Mouse (Mus musculus): Measurements from ENCODE around the gene Fra10ac1. TPM values are rescaled to one million over a fixed set of nuclear protein-coding genes. Genes with fewer than 3 reads are reported as not detected.

The Fra10ac1 gene
- polyA plus RNA-seq, 1 experiment, result 15.3 TPM

- H3K27ac ChIP-seq (ENCODE audit: insufficient read depth, low read depth, low read length), result no peak overlapping the region
- no peak for TF ChIP-seq POLR2A (IDR thresholded peaks at IDR 0.05; ENCODE audit: borderline replicate concordance, low read depth, low read length)
- TF ChIP-seq CTCF (IDR thresholded peaks at IDR 0.05; ENCODE audit: low read depth, low read length), result no peak
- no peak overlapping the region for H3K4me3 ChIP-seq (ENCODE audit: insufficient read depth, low read length)
- no peaks in the 10 kb centered on the region for H3K4me1 ChIP-seq (ENCODE audit: control insufficient read depth, insufficient read depth, low read length)
These were observed 34.7 kb upstream of the Fra10ac1 start for GRCm38 (mm10) chr19:38258651-38259065.

GRCm38 (mm10) chr19:38253796-38254195 is 29.8 kb upstream of the Fra10ac1 start:
- Histone ChIP-seq H3K4me3 (ENCODE audit: insufficient read depth, low read length) (no peak overlapping the region), H3K27ac (ENCODE audit: insufficient read depth, low read depth, low read length) (no peak overlapping the region)
- TF ChIP-seq POLR2A (IDR thresholded peaks at IDR 0.05; ENCODE audit: borderline replicate concordance, low read depth, low read length) (no peak), CTCF (IDR thresholded peaks at IDR 0.05; ENCODE audit: low read depth, low read length) (no peak)

GRCm38 (mm10) chr19:38249627-38250026 is 25.7 kb upstream of the Fra10ac1 start:
- TF ChIP-seq POLR2A (IDR thresholded peaks at IDR 0.05; ENCODE audit: borderline replicate concordance, low read depth, low read length) (no peak), CTCF (IDR thresholded peaks at IDR 0.05; ENCODE audit: low read depth, low read length) (no peak)
- Histone ChIP-seq H3K4me1 (ENCODE audit: control insufficient read depth, insufficient read depth, low read length) (peaks cover 12% of the 10 kb centered on the region), H3K4me3 (ENCODE audit: insufficient read depth, low read length) (no peak overlapping the region), H3K27ac (ENCODE audit: insufficient read depth, low read depth, low read length) (no peak overlapping the region)

More at GRCm38 (mm10) chr19:38253796-38254195, 29.8 kb upstream of the Fra10ac1 start:
- H3K4me1 ChIP-seq (ENCODE audit: control insufficient read depth, insufficient read depth, low read length), result no peaks in the 10 kb centered on the region

GRCm38 (mm10) chr19:38246177-38246622 is 22.2 kb upstream of the Fra10ac1 start:
- no peak overlapping the region for H3K4me3 ChIP-seq (ENCODE audit: insufficient read depth, low read length)
- TF ChIP-seq CTCF (IDR thresholded peaks at IDR 0.05; ENCODE audit: low read depth, low read length) (no peak), POLR2A (IDR thresholded peaks at IDR 0.05; ENCODE audit: borderline replicate concordance, low read depth, low read length) (no peak)
- H3K4me1 ChIP-seq (ENCODE audit: control insufficient read depth, insufficient read depth, low read length), result peaks cover 12% of the 10 kb centered on the region
- no peak overlapping the region for H3K27ac ChIP-seq (ENCODE audit: insufficient read depth, low read depth, low read length)

GRCm38 (mm10) chr19:38245361-38246176 is 21.6 kb upstream of the Fra10ac1 start:
- peaks cover 12% of the 10 kb centered on the region for H3K4me1 ChIP-seq (ENCODE audit: control insufficient read depth, insufficient read depth, low read length)
- TF ChIP-seq POLR2A (IDR thresholded peaks at IDR 0.05; ENCODE audit: borderline replicate concordance, low read depth, low read length) (no peak), CTCF (IDR thresholded peaks at IDR 0.05; ENCODE audit: low read depth, low read length) (no peak)
- H3K4me3 ChIP-seq (ENCODE audit: insufficient read depth, low read length), result no peak overlapping the region
- no peak overlapping the region for H3K27ac ChIP-seq (ENCODE audit: insufficient read depth, low read depth, low read length)

- TF ChIP-seq POLR2A (IDR thresholded peaks at IDR 0.05; ENCODE audit: borderline replicate concordance, low read depth, low read length) (no peak), CTCF (IDR thresholded peaks at IDR 0.05; ENCODE audit: low read depth, low read length) (no peak)
- Histone ChIP-seq H3K27ac (ENCODE audit: insufficient read depth, low read depth, low read length) (no peak overlapping the region), H3K4me1 (ENCODE audit: control insufficient read depth, insufficient read depth, low read length) (peaks cover 12% of the 10 kb centered on the region), H3K4me3 (ENCODE audit: insufficient read depth, low read length) (no peak overlapping the region)
These were observed 20.8 kb upstream of the Fra10ac1 start for GRCm38 (mm10) chr19:38244748-38245147.

GRCm38 (mm10) chr19:38242314-38242852 is 18.4 kb upstream of the Fra10ac1 start:
- Histone ChIP-seq H3K4me3 (ENCODE audit: insufficient read depth, low read length) (no peak overlapping the region), H3K4me1 (ENCODE audit: control insufficient read depth, insufficient read depth, low read length) (peaks cover 6% of the 10 kb centered on the region), H3K27ac (ENCODE audit: insufficient read depth, low read depth, low read length) (no peak overlapping the region)
- no peak for TF ChIP-seq POLR2A (IDR thresholded peaks at IDR 0.05; ENCODE audit: borderline replicate concordance, low read depth, low read length)
- no peak for TF ChIP-seq CTCF (IDR thresholded peaks at IDR 0.05; ENCODE audit: low read depth, low read length)

GRCm38 (mm10) chr19:38238213-38238951 is 14.4 kb upstream of the Fra10ac1 start:
- TF ChIP-seq CTCF (IDR thresholded peaks at IDR 0.05; ENCODE audit: low read depth, low read length) (no peak), POLR2A (IDR thresholded peaks at IDR 0.05; ENCODE audit: borderline replicate concordance, low read depth, low read length) (no peak)
- no peak overlapping the region for H3K4me3 ChIP-seq (ENCODE audit: insufficient read depth, low read length)
- no peaks in the 10 kb centered on the region for H3K4me1 ChIP-seq (ENCODE audit: control insufficient read depth, insufficient read depth, low read length)
- no peak overlapping the region for H3K27ac ChIP-seq (ENCODE audit: insufficient read depth, low read depth, low read length)

GRCm38 (mm10) chr19:38237834-38238212 is 13.9 kb upstream of the Fra10ac1 start:
- no peak overlapping the region for H3K27ac ChIP-seq (ENCODE audit: insufficient read depth, low read depth, low read length)
- TF ChIP-seq CTCF (IDR thresholded peaks at IDR 0.05; ENCODE audit: low read depth, low read length) (no peak), POLR2A (IDR thresholded peaks at IDR 0.05; ENCODE audit: borderline replicate concordance, low read depth, low read length) (no peak)
- no peak overlapping the region for H3K4me3 ChIP-seq (ENCODE audit: insufficient read depth, low read length)
- no peaks in the 10 kb centered on the region for H3K4me1 ChIP-seq (ENCODE audit: control insufficient read depth, insufficient read depth, low read length)

Data from bone marrow macrophage, adult 2 months (primary cell).